Mouse (Mus musculus) G1E (cell line): Measurements from ENCODE around the gene Best3. TPM values are rescaled to one million over a fixed set of nuclear protein-coding genes. Genes with fewer than 3 reads are reported as not detected.

Experiments
- ATAC-seq: 2 replicates; pipeline ENCODE4 v1.8.0; 2016; ENCODE audit warnings: mild to moderate bottlenecking; ENCODE audit not compliant: insufficient number of reproducible peaks, poor library complexity, low FRiP score, severe bottlenecking; ENCODE audit errors: extremely low read depth
- DNase-seq: peaks from one replicate; pipeline ENCODE4 v3.0.0; 2012; ENCODE audit warnings: low spot score
- H3K27me3 ChIP-seq: 2 replicates; pipeline ENCODE4 v1.6.1; 2012; ENCODE audit warnings: mild to moderate bottlenecking, low read length, inconsistent platforms; ENCODE audit not compliant: insufficient read depth
- H3K36me3 ChIP-seq: replicated peaks from 2 replicates; pipeline ENCODE3; 2012; ENCODE audit warnings: mild to moderate bottlenecking, inconsistent platforms
- H3K4me1 ChIP-seq: 2 replicates; pipeline ENCODE4 v1.6.1; 2012; ENCODE audit warnings: low read depth, low read length, inconsistent platforms, mixed read lengths; ENCODE audit not compliant: insufficient read depth
- H3K4me3 ChIP-seq: 2 replicates; pipeline ENCODE4 v1.5.1; 2012; ENCODE audit warnings: low read depth, mild to moderate bottlenecking, inconsistent platforms, low read length, moderate library complexity, mixed read lengths
- H3K9me3 ChIP-seq: replicated peaks from 2 replicates; pipeline ENCODE4 v1.6.1; 2012; ENCODE audit warnings: inconsistent platforms
- CTCF ChIP-seq: IDR thresholded peaks from 2 replicates; pipeline ENCODE4 v1.5.1; 2012; ENCODE audit warnings: low read depth, low read length, inconsistent platforms, mixed read lengths
- GATA1 ChIP-seq: IDR thresholded peaks from 2 replicates; pipeline ENCODE4 v1.6.1; 2012; ENCODE audit warnings: borderline replicate concordance, low read length, inconsistent platforms, mixed read lengths
- GATA2 ChIP-seq: IDR thresholded peaks from 2 replicates; pipeline ENCODE4 v1.6.1; 2012; ENCODE audit warnings: low read depth, low read length, inconsistent platforms, borderline replicate concordance
- POLR2AphosphoS5 ChIP-seq: IDR thresholded peaks from 2 replicates; pipeline ENCODE4 v1.6.1; 2012; ENCODE audit warnings: low read depth, low read length, inconsistent platforms; ENCODE audit not compliant: insufficient replicate concordance
- TAL1 ChIP-seq: conservative IDR thresholded peaks from 2 replicates; pipeline ENCODE4 v1.6.1; 2012; ENCODE audit warnings: low read depth, low read length, inconsistent platforms, mixed read lengths
- polyA plus RNA-seq: library from polyadenylated mRNA; stranded (reverse); fragments of >175 nt; gene quantifications from 2 replicates; pipeline ENCODE4 v1.2.3, GENCODE M21; 2012
- total RNA-seq, 2 experiments: library from RNA; stranded (forward) in 1 of 2; stranded (reverse) in 1 of 2; fragments of 200-1000 nt in 1 of 2; fragments of >200 nt in 1 of 2; fragmentation: Nextera tagmentation in 1 of 2; gene quantifications; 2 replicates each; pipeline ENCODE4 v1.2.3; 2014 to 2017

The Best3 gene
- total and polyA plus RNA-seq, 3 experiments: not detected

DNA sequence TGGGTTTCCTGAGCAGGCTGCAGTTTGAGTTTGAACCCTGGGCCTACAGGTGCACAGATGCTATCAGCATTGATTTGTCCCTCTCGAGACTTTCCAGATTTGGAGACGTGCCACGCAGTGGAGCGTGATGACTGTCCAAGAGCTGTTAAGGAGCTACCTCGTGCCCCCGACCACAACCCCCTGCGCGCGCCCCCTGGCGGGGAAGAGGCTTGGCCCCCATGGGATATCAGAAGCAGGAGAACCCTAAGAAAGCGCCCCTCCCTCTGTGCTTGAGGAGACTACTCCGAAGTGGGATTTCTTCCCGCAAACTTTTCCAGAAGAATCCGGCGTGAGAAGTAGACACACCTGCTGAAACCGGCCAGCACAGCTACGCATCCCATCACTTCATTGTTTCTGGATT, 23.3 kb upstream of the Best3 start:
- H3K4me1 ChIP-seq: no peaks in the 10 kb centered on the region; the same call in 1 of the 2 replicates
- DNase-seq: no peak

DNA sequence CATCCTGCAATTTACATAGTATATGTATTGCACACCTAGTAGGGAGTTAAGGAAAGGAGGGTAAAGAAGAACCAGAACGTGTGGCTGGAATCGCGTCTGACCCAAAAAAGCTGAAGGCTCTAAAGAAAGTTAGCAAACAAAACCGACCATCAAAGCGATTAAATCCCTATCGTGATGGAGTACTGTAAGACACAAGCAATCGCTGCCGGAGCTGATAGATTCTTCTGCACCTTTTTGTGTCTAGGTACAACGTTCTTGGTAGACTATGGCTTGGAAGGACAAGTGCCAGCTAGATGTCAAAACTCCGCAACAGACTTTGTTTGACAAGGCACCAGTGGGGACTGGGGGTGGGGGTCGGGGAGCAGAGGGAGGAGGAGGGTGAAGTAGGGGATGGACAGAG, 22.0 kb upstream of the Best3 start:
- H3K27me3 ChIP-seq: peaks cover 7% of the 10 kb centered on the region

More for the DNA sequence above, 23.3 kb upstream of the Best3 start:
- no peak for ATAC-seq
- TF ChIP-seq GATA1: no peak
- TF ChIP-seq GATA2: no peak
- TF ChIP-seq POLR2AphosphoS5: no peak
- no peak for TF ChIP-seq TAL1
- no peak for TF ChIP-seq CTCF
- Histone ChIP-seq H3K27me3 (peaks cover 11% of the 10 kb centered on the region), H3K4me3 (no peak overlapping the region), H3K36me3 (no peaks in the 10 kb centered on the region), H3K9me3 (no peaks in the 10 kb centered on the region)

DNA sequence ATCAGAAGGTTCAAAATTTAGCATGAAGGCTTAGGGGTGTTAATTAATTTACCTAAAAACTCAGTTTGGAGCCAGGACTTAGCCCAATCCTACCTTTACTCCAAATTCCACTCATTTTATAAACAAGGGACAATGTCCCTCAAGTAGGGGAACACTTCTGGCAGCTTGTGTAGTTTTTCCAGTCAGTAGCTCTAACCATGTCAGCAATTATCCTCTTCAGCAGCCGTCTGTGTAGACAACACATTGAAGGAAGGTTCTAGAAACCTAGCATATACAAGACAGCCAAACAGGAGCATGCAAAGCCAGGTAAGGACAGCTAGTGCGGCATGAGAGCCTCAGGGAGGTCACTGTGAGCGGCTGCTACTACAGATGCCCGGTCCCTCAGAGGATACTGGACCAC, 21.5 kb upstream of the Best3 start:
- Histone ChIP-seq H3K9me3 (no peaks in the 10 kb centered on the region), H3K4me1 (no peaks in the 10 kb centered on the region), H3K27me3 (peaks cover 3% of the 10 kb centered on the region), H3K36me3 (no peaks in the 10 kb centered on the region), H3K4me3 (no peak overlapping the region)
- ATAC-seq: no peak
- no peak for DNase-seq
- no peak for TF ChIP-seq CTCF
- TF ChIP-seq TAL1: no peak
- no peak for TF ChIP-seq GATA1
- TF ChIP-seq GATA2: no peak
- TF ChIP-seq POLR2AphosphoS5: no peak

More for the DNA sequence above, 22.0 kb upstream of the Best3 start:
- H3K4me3 ChIP-seq: no peak overlapping the region
- ATAC-seq (no peak), DNase-seq (no peak)
- TF ChIP-seq GATA1 (no peak), CTCF (no peak), GATA2 (no peak), TAL1 (no peak), POLR2AphosphoS5 (no peak)
- H3K4me1 ChIP-seq: no peaks in the 10 kb centered on the region
- no peaks in the 10 kb centered on the region for H3K9me3 ChIP-seq
- H3K36me3 ChIP-seq: no peaks in the 10 kb centered on the region

DNA sequence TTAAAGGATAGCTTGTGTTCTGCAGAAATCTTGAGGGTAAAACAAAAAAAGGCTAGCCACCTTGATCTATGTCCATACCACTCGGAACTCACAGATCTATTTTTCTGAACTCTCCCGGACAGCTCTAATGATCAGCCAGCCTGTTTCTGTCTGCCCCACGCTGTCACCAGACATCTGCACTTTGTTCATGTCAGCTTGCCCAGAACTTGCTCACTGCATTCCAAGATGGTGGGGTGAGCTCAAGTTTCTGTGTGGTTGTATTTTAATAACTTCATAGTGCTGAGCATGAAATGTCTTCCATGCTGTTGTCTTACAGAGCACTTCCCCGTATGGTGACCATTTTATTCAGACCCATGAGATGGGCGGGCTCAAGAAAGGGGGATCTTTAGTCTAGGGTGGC, 20.8 kb upstream of the Best3 start:
- Histone ChIP-seq H3K4me3 (no peak overlapping the region), H3K36me3 (no peaks in the 10 kb centered on the region), H3K27me3 (peaks cover 3% of the 10 kb centered on the region), H3K4me1 (no peaks in the 10 kb centered on the region), H3K9me3 (no peaks in the 10 kb centered on the region)
- ATAC-seq (no peak), DNase-seq (no peak)
- TF ChIP-seq CTCF: no peak
- no peak for TF ChIP-seq TAL1
- no peak for TF ChIP-seq POLR2AphosphoS5
- TF ChIP-seq GATA2: no peak
- TF ChIP-seq GATA1: no peak

DNA sequence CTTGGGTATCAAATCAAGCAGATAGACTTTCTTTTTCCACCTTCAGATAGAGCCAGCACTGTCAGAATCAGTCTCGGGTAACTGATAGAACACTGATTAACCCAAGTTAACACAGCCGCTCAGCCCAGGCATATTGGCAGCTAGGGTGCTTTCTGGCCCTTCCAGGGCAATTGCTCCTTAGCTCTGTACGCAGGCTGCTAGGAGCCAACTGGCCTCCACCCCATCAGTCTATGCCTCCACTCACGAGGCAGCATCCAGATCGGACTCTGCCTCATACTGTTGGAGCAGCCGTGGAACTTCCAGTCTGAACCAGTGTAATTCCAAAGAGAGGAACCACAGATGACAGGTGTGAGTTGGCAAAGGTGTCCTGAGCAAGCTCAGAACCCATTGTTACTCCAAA, 20.0 kb upstream of the Best3 start:
- no peak overlapping the region for H3K4me3 ChIP-seq
- TF ChIP-seq POLR2AphosphoS5 (no peak), TAL1 (no peak), GATA2 (no peak), GATA1 (no peak), CTCF (no peak)
- H3K9me3 ChIP-seq: no peaks in the 10 kb centered on the region
- ATAC-seq (no peak), DNase-seq (no peak)
- H3K36me3 ChIP-seq: no peaks in the 10 kb centered on the region
- H3K27me3 ChIP-seq: peaks cover 3% of the 10 kb centered on the region
- H3K4me1 ChIP-seq: no peaks in the 10 kb centered on the region

DNA sequence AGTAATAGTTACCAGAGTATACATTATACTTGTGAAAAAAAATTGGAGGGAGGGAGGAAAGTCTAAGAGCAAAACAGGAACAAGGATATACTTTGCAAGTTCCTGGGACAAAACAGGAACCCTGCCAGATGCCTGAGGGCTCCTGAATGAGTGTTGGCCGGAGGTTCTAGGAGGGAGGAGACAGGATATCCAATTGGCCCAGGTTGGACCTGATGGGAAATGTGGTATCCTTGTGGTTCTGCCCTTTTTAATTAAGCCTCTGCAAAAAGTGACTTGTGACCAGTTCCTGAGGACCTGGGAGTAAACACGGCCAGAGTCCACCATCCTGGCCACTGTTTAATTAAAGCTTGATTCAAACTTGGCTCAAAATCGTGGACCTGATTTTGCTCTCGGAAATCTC, 17.4 kb upstream of the Best3 start:
- Histone ChIP-seq H3K9me3 (no peaks in the 10 kb centered on the region), H3K4me1 (no peaks in the 10 kb centered on the region), H3K27me3 (peaks cover 3% of the 10 kb centered on the region), H3K4me3 (no peak overlapping the region), H3K36me3 (no peaks in the 10 kb centered on the region)
- no peak for ATAC-seq
- no peak for DNase-seq
- no peak for TF ChIP-seq GATA1
- no peak for TF ChIP-seq GATA2
- TF ChIP-seq TAL1: no peak
- TF ChIP-seq CTCF: no peak
- TF ChIP-seq POLR2AphosphoS5: no peak

DNA sequence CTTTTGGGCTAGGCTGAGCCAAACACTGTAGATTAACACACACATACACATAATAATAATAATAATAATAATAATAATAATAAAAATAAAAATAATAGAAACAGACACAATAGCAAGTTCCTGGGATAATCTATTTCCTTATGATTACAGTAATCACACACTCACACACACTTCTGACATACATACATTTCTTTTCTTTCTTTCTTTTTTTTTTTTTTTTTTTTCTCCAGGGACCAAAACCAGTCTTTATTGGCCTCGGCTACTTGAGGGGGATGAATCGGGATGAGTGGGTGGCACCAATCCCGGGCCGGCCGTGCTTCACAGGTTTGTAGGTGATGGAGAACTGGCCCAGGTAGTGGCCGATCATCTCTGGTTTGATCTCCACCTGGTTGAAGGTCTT, 13.6 kb upstream of the Best3 start, which contains the start of gene Gm10271:
Gm10271 (minus strand) TSS at position 101 of the 400 bp plus-strand sequence.
- Histone ChIP-seq H3K4me3 (no peak within 1 kb of the TSS), H3K9me3 (no peaks in the 10 kb centered on the region), H3K36me3 (no peaks in the 10 kb centered on the region), H3K27me3 (no peaks in the 10 kb centered on the region), H3K4me1 (no peaks in the 10 kb centered on the region)
- ATAC-seq (no peak), DNase-seq (no peak)
- TF ChIP-seq CTCF (no peak), GATA2 (no peak), POLR2AphosphoS5 (no peak), TAL1 (no peak)
